Mouse (Mus musculus) right cerebral cortex, postnatal 36 days (tissue): ENCODE data around the gene Atf1.
"Not testable (repeated sequence)": the region's sequence is repeated elsewhere in the genome, so short reads cannot be mapped to it uniquely, and the experiment has no call there.

Source experiments
- DNase-seq, 2 experiments: peaks; one replicate each; pipeline ENCODE4 v3.0.0; 2022; ENCODE audit warnings: low spot score in 2 of 2, mixed read lengths in 1 of 2

Gene Atf1

GRCm38 (mm10) chr15:100304019-100304991, 76.7 kb downstream of the Atf1 start, which contains the start of gene Mettl7a1:
Mettl7a1 (plus strand) TSS chr15:100304140.
- DNase-seq, result peak; percentile 62 to 70

GRCm38 (mm10) chr15:100306201-100306600, 78.6 kb downstream of the Atf1 start:
- no peak for DNase-seq

- not testable (repeated sequence) for DNase-seq
Measured at GRCm38 (mm10) chr15:100307438-100308096, 79.9 kb downstream of the Atf1 start.
